Comparison of ENCODE assay signal across 15 mouse cellular contexts in the genomic region with DNA sequence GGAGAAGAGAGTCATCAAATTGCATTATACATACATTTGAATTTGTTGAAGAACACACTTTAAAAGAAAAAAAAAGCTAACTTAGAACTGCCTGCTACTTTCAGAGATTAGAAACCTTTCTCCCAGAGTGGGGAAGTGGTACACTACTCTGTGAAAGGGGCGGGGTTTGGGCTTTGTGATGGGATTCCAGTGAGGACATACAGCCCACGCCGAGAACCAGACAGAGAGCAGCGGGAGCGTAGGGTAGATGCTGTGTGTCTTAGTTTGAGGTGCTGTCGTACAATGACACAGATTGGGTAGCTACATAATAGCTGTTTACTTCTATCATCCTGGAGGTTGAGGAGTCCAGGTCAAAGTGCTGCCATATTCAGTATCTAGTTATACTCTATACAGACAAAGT.
"Had no signal": no experiment of that assay in that cellular context is flagged by ENCODE, and none has a peak within 500 bp of the region (broad histone marks: within the 10 kb centered on the region; RNA-seq: fewer than 3 reads in every experiment).

No protein-coding gene starts in this region.

- H3K4me2 ChIP-seq: neural tube, embryonic 13.5 days; neural tube, embryonic 15.5 days; stomach, embryonic 15.5 days had no signal

- H3K27me3 ChIP-seq: neural tube, embryonic 13.5 days; neural tube, embryonic 15.5 days; stomach, embryonic 15.5 days had no signal

- H3K4me1 ChIP-seq: neural tube, embryonic 13.5 days; stomach, embryonic 15.5 days had no signal

- H3K27ac ChIP-seq: neural tube, embryonic 13.5 days; neural tube, embryonic 15.5 days; stomach, embryonic 15.5 days; stomach, postnatal 0 days had no signal

- H3K36me3 ChIP-seq: neural tube, embryonic 13.5 days; neural tube, embryonic 15.5 days; stomach, embryonic 15.5 days had no signal

- H3K9ac ChIP-seq: neural tube, embryonic 13.5 days; neural tube, embryonic 15.5 days; stomach, embryonic 15.5 days had no signal

- DNase-seq: right cerebral cortex, adult 18-20 months; right cerebral cortex, postnatal 14 days; right cerebral cortex, postnatal 25 days; right cerebral cortex, postnatal 4 days; spleen, adult 18-20 months; thymus, adult 18-20 months; thymus, adult 2 months; thymus, postnatal 14 days; thymus, postnatal 25 days; thymus, postnatal 36 days; thymus, postnatal 4 days had no signal

- H3K4me3 ChIP-seq: neural tube, embryonic 13.5 days; neural tube, embryonic 15.5 days; stomach, embryonic 15.5 days had no signal

- H3K9me3 ChIP-seq: neural tube, embryonic 13.5 days; neural tube, embryonic 15.5 days; stomach, embryonic 15.5 days had no signal
